Mouse (Mus musculus) heart, adult 2 months (tissue): ENCODE measurements at regions not wholly inside any gene's neighbourhood (a gene's known extent, or its start where the extent isn't known, plus 50 kb on each side); places are given as distances from the start of the nearest gene placed in this dataset.

Experiments used
- EP300 ChIP-seq: fragments of 200-500 bp; IDR thresholded peaks from 2 replicates; pipeline ENCODE4 v1.6.1; 2011; ENCODE audit warnings: low read depth, low read length, control low read depth; ENCODE audit not compliant: insufficient read depth
- POLR2A ChIP-seq: fragments of 200-500 bp; IDR thresholded peaks from 2 replicates; pipeline ENCODE4 v1.6.1; 2011; ENCODE audit warnings: mild to moderate bottlenecking, low read depth, low read length, control low read depth; ENCODE audit not compliant: insufficient read depth

GRCm38 (mm10) chr15:96515620-96516019 is 55.0 kb upstream of the Scaf11 start:
- TF ChIP-seq POLR2A (no peak), EP300 (no peak)
